Mouse (Mus musculus) C2C12 (cell line): ENCODE measurements around the gene Rnf31.

Experiments
- CTCF ChIP-seq: IDR thresholded peaks from one replicate; pipeline ENCODE4 v1.5.1; 2011; ENCODE audit not compliant: control insufficient read depth, insufficient read depth, insufficient read length
- MYOG ChIP-seq: IDR thresholded peaks from one replicate; pipeline ENCODE4 v1.6.1; 2011; ENCODE audit not compliant: control insufficient read depth, insufficient read length; ENCODE audit errors: extremely low read depth

GRCm38 (mm10) chr14:55635523-55636007 is 44.1 kb downstream of the Rnf31 start, which contains the start of gene Ipo4:
- TF ChIP-seq CTCF, result no peak
- TF ChIP-seq MYOG, result no peak
